Mouse (Mus musculus) myocyte (in vitro differentiated cells): Measurements from ENCODE around the gene Nup210.

Experiments used
- POLR2A ChIP-seq: IDR thresholded peaks from one replicate; pipeline ENCODE4 v1.6.1; 2011; ENCODE audit warnings: low read depth, mild to moderate bottlenecking, control low read depth, moderate library complexity; ENCODE audit not compliant: insufficient read length
- USF1 ChIP-seq: IDR thresholded peaks from one replicate; pipeline ENCODE4 v1.6.1; 2011; ENCODE audit warnings: low read depth, mild to moderate bottlenecking, control low read depth, moderate library complexity

- no peak for TF ChIP-seq USF1
- no peak for TF ChIP-seq POLR2A
Observed at GRCm38 (mm10) chr6:91028256-91028655, 88.4 kb downstream of the Nup210 start.
